Mouse (Mus musculus): ENCODE data around the gene Csrnp2. TPM values are rescaled to one million over a fixed set of nuclear protein-coding genes. Genes with fewer than 3 reads are reported as not detected.
"Not testable (repeated sequence)": the region's sequence is repeated elsewhere in the genome, so short reads cannot be mapped to it uniquely, and the experiment has no call there.

Csrnp2 gene
- total and polyA plus RNA-seq, 3 experiments: 2.3 to 3.5 (median 2.3) TPM

GRCm38 (mm10) chr15:100543651-100544030 is 48.4 kb upstream of the Csrnp2 start:
- H3K9ac ChIP-seq (ENCODE audit: insufficient read depth, low read depth); H3K4me2 ChIP-seq (ENCODE audit: insufficient read depth, low read depth, poor library complexity, severe bottlenecking); H3K27ac ChIP-seq (ENCODE audit: insufficient read depth, low read depth); dilution Hi-C loops (cut with MboI; ENCODE audit: extremely low pct_ligation_motif_present, extremely low pct_unique_long_range_greater_than_20kb, low sequenced_read_pairs); H3K79me2 ChIP-seq (replicated peaks; ENCODE audit: control insufficient read depth, extremely low read depth, insufficient read depth, poor library complexity, severe bottlenecking); H3K4me3 ChIP-seq (replicated peaks in 1 of 3; ENCODE audit: low read depth in 2 of 3, low read length in 2 of 3, poor library complexity in 1 of 3); H3K4me1 ChIP-seq (ENCODE audit: control insufficient read depth in 1 of 2, insufficient read depth in 2 of 2); H3K9me3 ChIP-seq (replicated peaks; ENCODE audit: low read length); in situ Hi-C loops (cut with MboI; ENCODE audit: low pct_ligation_motif_present, low pct_unique_long_range_greater_than_20kb, low sequenced_read_pairs); H3K27me3 ChIP-seq (replicated peaks): not testable (repeated sequence)
- peaks cover 6 to 25% of the 10 kb centered on the region in 2 experiments for H3K36me3 ChIP-seq (replicated peaks in 1 of 2; ENCODE audit: control insufficient read depth in 1 of 2, insufficient read depth in 1 of 2, low read length in 1 of 2)
- TF ChIP-seq IRF4 (IDR thresholded peaks at IDR 0.05; ENCODE audit: low read depth, low read length): peak; percentile 84
- peak; percentile 74 for TF ChIP-seq EP300 (IDR thresholded peaks at IDR 0.05; ENCODE audit: low read length)
- 0 out of 2 replicates have a peak, but pooled peaks have one; percentile 17 for TF ChIP-seq JUN (IDR thresholded peaks at IDR 0.05; ENCODE audit: insufficient read depth, low read depth, low read length)
- DNase-seq (ENCODE audit: extremely low read depth): peak; percentile 10

DNA sequence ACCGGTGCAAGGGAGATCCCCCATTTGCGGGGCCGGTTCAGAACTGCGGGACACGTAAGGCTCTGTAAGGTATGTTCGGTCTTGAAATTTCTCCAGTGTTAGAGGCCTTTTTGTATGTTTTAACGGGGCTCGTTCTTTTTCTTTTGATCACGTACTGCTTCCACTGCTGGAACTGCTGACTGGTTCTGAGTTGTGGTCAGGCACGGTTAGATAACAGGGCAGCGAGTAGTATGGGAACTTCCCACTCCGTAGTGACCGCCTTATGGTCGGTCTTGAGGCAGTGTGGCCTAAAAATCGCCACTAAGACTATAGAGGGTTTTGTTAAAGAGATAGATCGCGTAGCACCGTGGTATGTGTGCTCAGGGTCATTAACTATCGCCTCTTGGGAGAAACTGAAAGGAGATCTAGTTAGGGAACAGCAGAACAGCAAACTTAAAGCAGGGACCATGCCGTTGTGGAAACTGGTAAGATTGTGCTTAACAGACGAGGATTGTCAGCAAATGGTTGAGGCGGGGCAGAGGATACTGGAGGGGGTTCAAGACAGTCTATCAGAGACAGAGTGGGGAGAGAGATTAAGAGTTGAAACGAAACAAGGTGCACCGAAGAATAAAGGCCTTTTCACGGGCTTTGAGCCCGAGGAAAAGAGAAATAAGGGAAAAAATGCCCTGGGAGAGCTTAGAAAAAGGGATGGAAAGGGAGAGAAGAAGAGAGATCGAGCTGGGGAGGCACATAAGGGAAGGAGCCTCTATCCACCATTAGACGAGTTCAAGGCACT is 47.8 kb upstream of the Csrnp2 start:
- H3K4me3 ChIP-seq (replicated peaks in 1 of 3; ENCODE audit: low read depth in 2 of 3, low read length in 2 of 3, poor library complexity in 1 of 3); dilution Hi-C loops (cut with MboI; ENCODE audit: extremely low pct_ligation_motif_present, extremely low pct_unique_long_range_greater_than_20kb, low sequenced_read_pairs); in situ Hi-C loops (cut with MboI; ENCODE audit: low pct_ligation_motif_present, low pct_unique_long_range_greater_than_20kb, low sequenced_read_pairs); H3K79me2 ChIP-seq (replicated peaks; ENCODE audit: control insufficient read depth, extremely low read depth, insufficient read depth, poor library complexity, severe bottlenecking); H3K27me3 ChIP-seq (replicated peaks); H3K9ac ChIP-seq (ENCODE audit: insufficient read depth, low read depth); H3K4me2 ChIP-seq (ENCODE audit: insufficient read depth, low read depth, poor library complexity, severe bottlenecking); H3K9me3 ChIP-seq (replicated peaks; ENCODE audit: low read length); DNase-seq (ENCODE audit: extremely low read depth); H3K4me1 ChIP-seq (ENCODE audit: control insufficient read depth in 1 of 2, insufficient read depth in 2 of 2); H3K27ac ChIP-seq (ENCODE audit: insufficient read depth, low read depth): not testable (repeated sequence)
- peaks cover 3 to 20% of the 10 kb centered on the region in 2 experiments for H3K36me3 ChIP-seq (replicated peaks in 1 of 2; ENCODE audit: control insufficient read depth in 1 of 2, insufficient read depth in 1 of 2, low read length in 1 of 2)

DNA sequence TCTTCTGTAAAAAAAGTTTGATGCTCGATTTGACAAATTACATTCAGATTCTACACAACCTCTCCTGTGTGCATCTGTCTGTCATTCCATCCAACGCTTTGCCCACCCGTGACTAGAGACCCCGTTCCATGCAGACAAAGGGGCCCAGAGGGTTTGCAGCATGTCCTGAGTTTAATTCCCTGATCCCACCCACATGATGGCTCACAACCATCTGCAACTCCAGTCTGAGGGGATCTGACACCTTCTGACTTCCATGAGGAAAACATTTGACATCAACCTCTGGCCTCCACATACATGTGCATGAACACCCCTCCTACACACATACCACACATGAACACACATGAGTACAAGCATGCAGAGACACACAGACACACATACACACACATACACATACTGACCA is 46.1 kb upstream of the Csrnp2 start:
- no peak overlapping the region for H3K4me3 ChIP-seq (replicated peaks in 1 of 3; ENCODE audit: low read depth in 2 of 3, low read length in 2 of 3, poor library complexity in 1 of 3)
- dilution Hi-C loops (cut with MboI; ENCODE audit: extremely low pct_ligation_motif_present, extremely low pct_unique_long_range_greater_than_20kb, low sequenced_read_pairs) (no loop called here), in situ Hi-C loops (cut with MboI; ENCODE audit: low pct_ligation_motif_present, low pct_unique_long_range_greater_than_20kb, low sequenced_read_pairs) (no loop called here)
- H3K4me1 ChIP-seq (ENCODE audit: control insufficient read depth in 1 of 2, insufficient read depth in 2 of 2): no peaks in the 10 kb centered on the region
- no peak for TF ChIP-seq MXI1 (IDR thresholded peaks at IDR 0.05; ENCODE audit: low read depth, low read length)
- no peak for TF ChIP-seq CHD1 (IDR thresholded peaks at IDR 0.05; ENCODE audit: low read depth, low read length)
- TF ChIP-seq IRF4 (IDR thresholded peaks at IDR 0.05; ENCODE audit: low read depth, low read length): no peak
- TF ChIP-seq ELF1 (IDR thresholded peaks at IDR 0.05; ENCODE audit: low read depth, low read length): no peak
- no peak for TF ChIP-seq USF2 (conservative IDR thresholded peaks at IDR 0.05; ENCODE audit: low read depth, low read length)
- TF ChIP-seq CTCF (conservative IDR thresholded peaks at IDR 0.05 in 1 of 2, IDR thresholded peaks at IDR 0.05 in 1 of 2; ENCODE audit: low read depth in 2 of 2, low read length in 2 of 2): no peak
- no peak for TF ChIP-seq ZKSCAN1 (IDR thresholded peaks at IDR 0.05; ENCODE audit: borderline replicate concordance, low read depth, low read length)
- TF ChIP-seq SIN3A (IDR thresholded peaks at IDR 0.05; ENCODE audit: low read length): no peak
- no peak for TF ChIP-seq EP300 (IDR thresholded peaks at IDR 0.05; ENCODE audit: low read length)
- TF ChIP-seq CHD2 (IDR thresholded peaks at IDR 0.05; ENCODE audit: low read length): no peak
- TF ChIP-seq ETS1 (conservative IDR thresholded peaks at IDR 0.05; ENCODE audit: low read depth, low read length): no peak
- no peak for TF ChIP-seq ZNF384 (IDR thresholded peaks at IDR 0.05; ENCODE audit: low read depth, low read length)
- no peak for TF ChIP-seq JUND (conservative IDR thresholded peaks at IDR 0.05; ENCODE audit: low read depth, low read length)
- TF ChIP-seq GABPA (IDR thresholded peaks at IDR 0.05; ENCODE audit: insufficient replicate concordance, low read depth, low read length): no peak
- TF ChIP-seq POLR2A (IDR thresholded peaks at IDR 0.05; ENCODE audit: low read depth, low read length): no peak
- TF ChIP-seq ZC3H11A (IDR thresholded peaks at IDR 0.05; ENCODE audit: low read depth, low read length): no peak
- TF ChIP-seq MAFK (IDR thresholded peaks at IDR 0.05; ENCODE audit: insufficient replicate concordance, low read length): no peak
- no peak for TF ChIP-seq MEF2A (IDR thresholded peaks at IDR 0.05; ENCODE audit: borderline replicate concordance, low read depth, low read length)
- TF ChIP-seq HCFC1 (IDR thresholded peaks at IDR 0.05; ENCODE audit: low read depth, low read length): no peak
- DNase-seq (ENCODE audit: extremely low read depth): no peak
- peaks cover 2 to 22% of the 10 kb centered on the region in 2 experiments for H3K36me3 ChIP-seq (replicated peaks in 1 of 2; ENCODE audit: control insufficient read depth in 1 of 2, insufficient read depth in 1 of 2, low read length in 1 of 2)
- peaks cover 3% of the 10 kb centered on the region; the same call in 1 of the 2 replicates for H3K79me2 ChIP-seq (replicated peaks; ENCODE audit: control insufficient read depth, extremely low read depth, insufficient read depth, poor library complexity, severe bottlenecking)
- H3K9me3 ChIP-seq (replicated peaks; ENCODE audit: low read length): peaks cover 3% of the 10 kb centered on the region
- no peak overlapping the region for H3K4me2 ChIP-seq (ENCODE audit: insufficient read depth, low read depth, poor library complexity, severe bottlenecking)
- no peak overlapping the region for H3K9ac ChIP-seq (ENCODE audit: insufficient read depth, low read depth)
- H3K27me3 ChIP-seq (replicated peaks): no peaks in the 10 kb centered on the region
- no peak overlapping the region for H3K27ac ChIP-seq (ENCODE audit: insufficient read depth, low read depth)

All from CH12.LX (cell line).